Mouse (Mus musculus): ENCODE results near the gene Ppy. TPM values are rescaled to one million over a fixed set of nuclear protein-coding genes. Genes with fewer than 3 reads are reported as not detected.

Gene Ppy
- 11.5 TPM in 1 of 2 replicates, not detected in the other for polyA plus RNA-seq (2012; rRNA removed)

GRCm38 (mm10) chr11:102101219-102101618 is at the start of gene Ppy:
TSS of gene Ppy (minus strand) at chr11:102101319.
- peaks cover 9% of the 10 kb centered on the region; the same call in 1 of the 2 replicates for H3K4me1 ChIP-seq (ENCODE audit: control insufficient read depth, insufficient read depth, insufficient read length, low read length)
- H3K27me3 ChIP-seq (ENCODE audit: control insufficient read depth, insufficient read depth, low read length) = peaks cover 8% of the 10 kb centered on the region; the same call in 1 of the 2 replicates
- TF ChIP-seq CTCF (IDR thresholded peaks at IDR 0.05; ENCODE audit: extremely low read depth, insufficient read length, insufficient replicate concordance, low read depth, low read length) = no peak
- TF ChIP-seq POLR2A (IDR thresholded peaks at IDR 0.05; ENCODE audit: low read depth, low read length) = no peak
- no peak within 1 kb of the TSS for H3K4me3 ChIP-seq (ENCODE audit: low read depth, low read length)
- 82% methylated on average over 4 of the region's 4 CpGs for whole genome bisulfite sequencing
- no peak within 1 kb of the TSS for H3K27ac ChIP-seq (ENCODE audit: insufficient read depth, low read depth, low read length)
- no peaks in the 10 kb centered on the region for H3K36me3 ChIP-seq (ENCODE audit: control insufficient read depth, insufficient read depth, low read length)

- Histone ChIP-seq H3K4me3 (ENCODE audit: low read depth, low read length) (peak overlapping the region; percentile 85), H3K36me3 (ENCODE audit: control insufficient read depth, insufficient read depth, low read length) (peaks cover 38% of the 10 kb centered on the region), H3K4me1 (ENCODE audit: control insufficient read depth, insufficient read depth, insufficient read length, low read length) (peaks cover 18% of the 10 kb centered on the region), H3K27ac (ENCODE audit: insufficient read depth, low read depth, low read length) (no peak overlapping the region), H3K27me3 (ENCODE audit: control insufficient read depth, insufficient read depth, low read length) (no peaks in the 10 kb centered on the region; the same call in 1 of the 2 replicates)
- 61% methylated on average over 34 of the region's 34 CpGs for WGBS
- TF ChIP-seq POLR2A (IDR thresholded peaks at IDR 0.05; ENCODE audit: low read depth, low read length) (no peak), CTCF (IDR thresholded peaks at IDR 0.05; ENCODE audit: extremely low read depth, insufficient read length, insufficient replicate concordance, low read depth, low read length) (no peak)
Observed at GRCm38 (mm10) chr11:102147213-102147989, 46.3 kb upstream of the Ppy start.

- no peak for TF ChIP-seq CTCF (IDR thresholded peaks at IDR 0.05; ENCODE audit: extremely low read depth, insufficient read length, insufficient replicate concordance, low read depth, low read length)
- no peak for TF ChIP-seq POLR2A (IDR thresholded peaks at IDR 0.05; ENCODE audit: low read depth, low read length)
- Histone ChIP-seq H3K27me3 (ENCODE audit: control insufficient read depth, insufficient read depth, low read length) (no peaks in the 10 kb centered on the region; the same call in 1 of the 2 replicates), H3K4me3 (ENCODE audit: low read depth, low read length) (peak overlapping the region; percentile 85), H3K27ac (ENCODE audit: insufficient read depth, low read depth, low read length) (peak overlapping the region; percentile 26), H3K4me1 (ENCODE audit: control insufficient read depth, insufficient read depth, insufficient read length, low read length) (peaks cover 18% of the 10 kb centered on the region), H3K36me3 (ENCODE audit: control insufficient read depth, insufficient read depth, low read length) (peaks cover 34% of the 10 kb centered on the region)
- 4% methylated on average over 17 of the region's 17 CpGs for WGBS
Observed at GRCm38 (mm10) chr11:102146531-102146930, 45.4 kb upstream of the Ppy start.

- Histone ChIP-seq H3K36me3 (ENCODE audit: control insufficient read depth, insufficient read depth, low read length) (peaks cover 31% of the 10 kb centered on the region), H3K27me3 (ENCODE audit: control insufficient read depth, insufficient read depth, low read length) (no peaks in the 10 kb centered on the region; the same call in 1 of the 2 replicates), H3K4me3 (ENCODE audit: low read depth, low read length) (peak overlapping the region; percentile 85), H3K27ac (ENCODE audit: insufficient read depth, low read depth, low read length) (peak overlapping the region; percentile 98), H3K4me1 (ENCODE audit: control insufficient read depth, insufficient read depth, insufficient read length, low read length) (peaks cover 18% of the 10 kb centered on the region)
- peak; percentile 80 for TF ChIP-seq POLR2A (IDR thresholded peaks at IDR 0.05; ENCODE audit: low read depth, low read length)
- no peak for TF ChIP-seq CTCF (IDR thresholded peaks at IDR 0.05; ENCODE audit: extremely low read depth, insufficient read length, insufficient replicate concordance, low read depth, low read length)
- 2% methylated on average over 16 of the region's 16 CpGs for WGBS
Observed at GRCm38 (mm10) chr11:102146005-102146404, 44.9 kb upstream of the Ppy start.

DNA sequence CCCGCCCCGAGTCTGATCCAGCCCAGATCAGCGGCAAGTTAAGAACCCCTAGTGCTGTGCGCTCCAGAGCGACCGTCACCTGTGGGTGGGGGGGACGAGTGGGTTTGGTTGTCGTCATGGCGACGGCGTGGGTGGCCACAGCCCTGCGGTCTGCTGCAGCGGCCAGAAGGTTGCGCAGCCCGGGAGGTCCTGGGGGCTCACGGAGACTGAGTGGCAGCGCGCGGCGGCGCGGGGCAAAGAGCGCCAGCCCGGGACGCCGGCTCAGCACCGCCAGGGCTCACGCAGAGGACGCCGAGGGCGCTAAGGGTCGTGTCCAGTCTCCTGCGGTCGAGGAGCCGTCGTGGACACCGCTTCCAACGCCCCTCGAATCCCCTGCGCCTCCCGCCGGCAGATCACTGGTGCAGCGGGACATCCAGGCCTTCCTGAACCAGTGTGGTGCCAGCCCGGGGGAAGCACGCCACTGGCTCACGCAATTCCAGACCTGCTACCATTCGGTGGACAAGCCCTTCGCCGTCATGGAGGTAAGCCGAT is 44.4 kb upstream of the Ppy start, which contains the start of gene Nags:
Gene Nags, plus strand, starts transcription at position 43 of the 531 bp plus-strand sequence.
- WGBS = 1% methylated on average over 50 of the region's 50 CpGs
- peak within 1 kb of the TSS; percentile 85 for H3K4me3 ChIP-seq (ENCODE audit: low read depth, low read length)
- H3K27ac ChIP-seq (ENCODE audit: insufficient read depth, low read depth, low read length) = peak within 1 kb of the TSS; percentile 98
- no peaks in the 10 kb centered on the region; the same call in 1 of the 2 replicates for H3K27me3 ChIP-seq (ENCODE audit: control insufficient read depth, insufficient read depth, low read length)
- peaks cover 18% of the 10 kb centered on the region for H3K4me1 ChIP-seq (ENCODE audit: control insufficient read depth, insufficient read depth, insufficient read length, low read length)
- H3K36me3 ChIP-seq (ENCODE audit: control insufficient read depth, insufficient read depth, low read length) = peaks cover 27% of the 10 kb centered on the region
- no peak for TF ChIP-seq CTCF (IDR thresholded peaks at IDR 0.05; ENCODE audit: extremely low read depth, insufficient read length, insufficient replicate concordance, low read depth, low read length)
- TF ChIP-seq POLR2A (IDR thresholded peaks at IDR 0.05; ENCODE audit: low read depth, low read length) = peak; percentile 81; the same call in 1 of the 2 replicates

- peaks cover 18% of the 10 kb centered on the region for H3K4me1 ChIP-seq (ENCODE audit: control insufficient read depth, insufficient read depth, insufficient read length, low read length)
- H3K4me3 ChIP-seq (ENCODE audit: low read depth, low read length) = peak overlapping the region; percentile 85
- peak overlapping the region; percentile 98 for H3K27ac ChIP-seq (ENCODE audit: insufficient read depth, low read depth, low read length)
- no peak for TF ChIP-seq POLR2A (IDR thresholded peaks at IDR 0.05; ENCODE audit: low read depth, low read length)
- TF ChIP-seq CTCF (IDR thresholded peaks at IDR 0.05; ENCODE audit: extremely low read depth, insufficient read length, insufficient replicate concordance, low read depth, low read length) = no peak
- WGBS = 14% methylated on average over 13 of the region's 13 CpGs
- H3K27me3 ChIP-seq (ENCODE audit: control insufficient read depth, insufficient read depth, low read length) = no peaks in the 10 kb centered on the region; the same call in 1 of the 2 replicates
- peaks cover 23% of the 10 kb centered on the region for H3K36me3 ChIP-seq (ENCODE audit: control insufficient read depth, insufficient read depth, low read length)
Observed at GRCm38 (mm10) chr11:102144957-102145470, 43.9 kb upstream of the Ppy start.

- Histone ChIP-seq H3K27ac (ENCODE audit: insufficient read depth, low read depth, low read length) (peak overlapping the region; percentile 90), H3K27me3 (ENCODE audit: control insufficient read depth, insufficient read depth, low read length) (no peaks in the 10 kb centered on the region; the same call in 1 of the 2 replicates), H3K4me1 (ENCODE audit: control insufficient read depth, insufficient read depth, insufficient read length, low read length) (peaks cover 12% of the 10 kb centered on the region), H3K4me3 (ENCODE audit: low read depth, low read length) (peak overlapping the region; percentile 45), H3K36me3 (ENCODE audit: control insufficient read depth, insufficient read depth, low read length) (peaks cover 3% of the 10 kb centered on the region)
- TF ChIP-seq POLR2A (IDR thresholded peaks at IDR 0.05; ENCODE audit: low read depth, low read length) = no peak
- TF ChIP-seq CTCF (IDR thresholded peaks at IDR 0.05; ENCODE audit: extremely low read depth, insufficient read length, insufficient replicate concordance, low read depth, low read length) = no peak
- WGBS = 24% methylated on average over 7 of the region's 7 CpGs
Observed at GRCm38 (mm10) chr11:102142355-102142754, 41.2 kb upstream of the Ppy start.
